In genomic region chr13:92636226-92636909, GRCm38 (mm10) we compare ENCODE assay signal across 9 mouse cellular contexts. TPM values are rescaled to one million over a fixed set of nuclear protein-coding genes. Genes with fewer than 3 reads are reported as not detected.
DNase-seq lines count a peak whose midpoint lies in the region; ATAC-seq and TF ChIP-seq lines count a peak whose summit lies in the region.
"Had no signal": no experiment of that assay in that cellular context is flagged by ENCODE, and none has a peak within 500 bp of the region (broad histone marks: within the 10 kb centered on the region; RNA-seq: fewer than 3 reads in every experiment).

No protein-coding gene starts in this region.

- H3K4me1 ChIP-seq in forebrain, embryonic 15.5 days, result peaks cover 33% of the 10 kb centered on the region
- peaks cover 23% of the 10 kb centered on the region for H3K4me1 ChIP-seq in forebrain, embryonic 13.5 days
- peaks cover 44% of the 10 kb centered on the region for H3K4me1 ChIP-seq in lung, embryonic 14.5 days (ENCODE audit: insufficient read depth)
- H3K4me1 ChIP-seq in intestine, embryonic 14.5 days (replicated peaks; ENCODE audit: control insufficient read depth, insufficient read depth, low read length), result peaks cover 58% of the 10 kb centered on the region

- H3K27ac ChIP-seq in forebrain, embryonic 15.5 days (replicated peaks), result 0 out of 2 replicates have a peak overlapping the region, but pooled peaks have one; percentile 58
- no peak overlapping the region for H3K27ac ChIP-seq in forebrain, embryonic 13.5 days
- H3K27ac ChIP-seq in lung, embryonic 14.5 days (ENCODE audit: low read depth), result peak overlapping the region; percentile 48
- peak overlapping the region; percentile 0; the same call in 1 of the 2 replicates for H3K27ac ChIP-seq in intestine, embryonic 14.5 days (ENCODE audit: low read depth)

- WGBS in forebrain, embryonic 15.5 days, result 68% methylated on average over 6 of the region's 6 CpGs
- 70% methylated on average over 6 of the region's 6 CpGs for WGBS in forebrain, embryonic 13.5 days
- 52% methylated on average over 6 of the region's 6 CpGs for WGBS in lung, embryonic 14.5 days
- WGBS in intestine, embryonic 14.5 days, result 37% methylated on average over 6 of the region's 6 CpGs

- no peak overlapping the region for H3K4me3 ChIP-seq in forebrain, embryonic 15.5 days
- H3K4me3 ChIP-seq in forebrain, embryonic 13.5 days, result no peak overlapping the region
- H3K4me3 ChIP-seq in lung, embryonic 14.5 days (ENCODE audit: low read depth, low read length), result no peak overlapping the region
- no peak overlapping the region for H3K4me3 ChIP-seq in intestine, embryonic 14.5 days (ENCODE audit: low read depth, low read length)

- no peak for DNase-seq in lung, embryonic 14.5 days
- no peak for DNase-seq in lung, postnatal 25 days (ENCODE audit: low spot score)
- DNase-seq in intestine, embryonic 14.5 days (ENCODE audit: low spot score), result no peak
- DNase-seq in gastrocnemius, adult 18-20 months (ENCODE audit: low spot score), result no peak
- no peak for DNase-seq in frontal cortex, postnatal 25 days (ENCODE audit: low spot score in 2 of 2)
- DNase-seq: cerebellum, adult 8-10 months had no signal

- TF ChIP-seq CTCF in lung, embryonic 14.5 days (IDR thresholded peaks at IDR 0.05; ENCODE audit: low read depth), result no peak

- no peaks in the 10 kb centered on the region for H3K36me3 ChIP-seq in forebrain, embryonic 15.5 days
- no peaks in the 10 kb centered on the region for H3K36me3 ChIP-seq in forebrain, embryonic 13.5 days (ENCODE audit: poor library complexity, severe bottlenecking)
- no peaks in the 10 kb centered on the region for H3K36me3 ChIP-seq in lung, embryonic 14.5 days (ENCODE audit: insufficient read depth)
- no peaks in the 10 kb centered on the region for H3K36me3 ChIP-seq in intestine, embryonic 14.5 days (ENCODE audit: control insufficient read depth, insufficient read depth, low read length)

- no peaks in the 10 kb centered on the region for H3K9me3 ChIP-seq in forebrain, embryonic 15.5 days
- H3K9me3 ChIP-seq in forebrain, embryonic 13.5 days (replicated peaks), result no peaks in the 10 kb centered on the region
- no peaks in the 10 kb centered on the region for H3K9me3 ChIP-seq in lung, embryonic 14.5 days (ENCODE audit: low read depth, low read length)
- H3K9me3 ChIP-seq in intestine, embryonic 14.5 days (ENCODE audit: control insufficient read depth, low read length), result no peaks in the 10 kb centered on the region

- no peaks in the 10 kb centered on the region for H3K27me3 ChIP-seq in forebrain, embryonic 15.5 days
- H3K27me3 ChIP-seq in forebrain, embryonic 13.5 days, result no peaks in the 10 kb centered on the region
- H3K27me3 ChIP-seq in lung, embryonic 14.5 days (ENCODE audit: insufficient read depth, low read length), result no peaks in the 10 kb centered on the region
- no peaks in the 10 kb centered on the region for H3K27me3 ChIP-seq in intestine, embryonic 14.5 days (replicated peaks; ENCODE audit: control insufficient read depth, insufficient read depth, low read length)

- H3K4me2 ChIP-seq in forebrain, embryonic 15.5 days (replicated peaks), result no peak overlapping the region
- no peak overlapping the region for H3K4me2 ChIP-seq in forebrain, embryonic 13.5 days
- H3K4me2 ChIP-seq in lung, embryonic 14.5 days, result peak overlapping the region; percentile 45
- no peak overlapping the region for H3K4me2 ChIP-seq in intestine, embryonic 14.5 days (ENCODE audit: low read length)

- no peak for ATAC-seq in forebrain, embryonic 15.5 days (replicated peaks)
- ATAC-seq in forebrain, embryonic 13.5 days, result no peak
- ATAC-seq in lung, embryonic 14.5 days (ENCODE audit: insufficient read depth), result no peak; the same call in 1 of the 2 replicates
- no peak for ATAC-seq in intestine, embryonic 14.5 days (replicated peaks; ENCODE audit: low FRiP score, low TSS enrichment, low read depth)
- 0 out of 2 replicates have a peak, but pooled peaks have one; percentile 7 for ATAC-seq in megakaryocyte progenitor cell, adult 5-6 weeks (replicated peaks; ENCODE audit: poor library complexity)

- H3K9ac ChIP-seq in forebrain, embryonic 15.5 days (replicated peaks), result no peak overlapping the region
- no peak overlapping the region for H3K9ac ChIP-seq in forebrain, embryonic 13.5 days
- H3K9ac ChIP-seq in lung, embryonic 14.5 days, result no peak overlapping the region
- no peak overlapping the region for H3K9ac ChIP-seq in intestine, embryonic 14.5 days (ENCODE audit: low read length)

RNA-seq across cellular contexts. Expression of gene Serinc5, which starts 25.5 kb away (rescaled TPM):
- polyA plus RNA-seq in forebrain, embryonic 15.5 days (2015; fragmentation: Nextera tagmentation; extraction: Ambion mirVana), result 22.5 and 23.1 TPM in 2 replicates
- polyA plus RNA-seq in forebrain, embryonic 13.5 days (2015; fragmentation: Nextera tagmentation; extraction: Ambion mirVana), result 11.5 and 13.3 TPM in 2 replicates
- 22.0 and 22.5 TPM in 2 replicates for polyA plus RNA-seq in lung, embryonic 14.5 days (2014; fragmentation: Nextera tagmentation; extraction: Ambion mirVana)
- polyA plus RNA-seq in intestine, embryonic 14.5 days (2014; fragmentation: Nextera tagmentation; extraction: Ambion mirVana), result 24.9 and 27.3 TPM in 2 replicates
- total RNA-seq in megakaryocyte progenitor cell, adult 5-6 weeks (2015), result 9.1 and 9.4 TPM in 2 replicates
- total RNA-seq in megakaryocyte progenitor cell, adult 5-6 weeks (2017), result 5.9 TPM in 2 replicates
- 1 to 10 TPM; 2.1 to 2.9 TPM for total RNA-seq in gastrocnemius, adult 18-20 months (2021)
